9 mouse cellular contexts compared by ENCODE assay signal in the genomic region with DNA sequence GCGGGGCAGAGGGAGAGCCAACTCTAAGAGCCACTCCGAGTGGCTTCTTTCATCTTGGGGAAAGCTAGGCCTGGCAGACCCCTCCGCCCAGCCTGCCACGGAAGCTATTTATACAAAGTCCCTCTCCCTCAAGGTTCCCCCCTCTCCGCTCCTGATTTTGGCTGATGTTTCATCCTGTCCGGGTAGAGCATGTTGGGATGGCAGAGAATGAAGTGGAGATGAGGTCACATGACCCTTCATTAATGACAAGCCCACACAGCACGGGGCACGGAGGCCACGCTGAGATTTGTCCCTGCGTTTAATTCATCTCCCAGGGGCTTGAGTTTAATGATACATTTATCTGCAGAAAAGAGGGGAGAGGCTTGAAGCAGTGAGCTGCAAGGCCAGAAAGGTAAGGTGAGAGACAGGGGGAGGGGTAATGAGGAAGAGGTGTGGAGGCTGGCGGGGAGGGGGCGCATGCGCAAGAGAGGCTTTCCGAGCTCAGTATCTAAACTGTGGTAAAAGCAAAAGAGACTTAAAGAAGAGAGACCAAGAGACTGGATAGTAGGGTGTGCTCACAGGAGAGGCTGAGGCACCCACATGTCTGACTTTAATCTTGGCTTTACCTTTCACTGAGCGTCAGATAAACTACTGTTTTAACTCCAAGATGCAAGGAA.
DNase-seq lines count a peak whose midpoint lies in the region; ATAC-seq and TF ChIP-seq lines count a peak whose summit lies in the region.
"Had no signal": no experiment of that assay in that cellular context is flagged by ENCODE, and none has a peak within 500 bp of the region (broad histone marks: within the 10 kb centered on the region; RNA-seq: fewer than 3 reads in every experiment).

No protein-coding gene starts in this region.

- no peaks in the 10 kb centered on the region for H3K9me3 ChIP-seq in liver, embryonic 11.5 days (ENCODE audit: control insufficient read depth, low read length)
- H3K9me3 ChIP-seq in embryonic facial prominence, embryonic 15.5 days (replicated peaks) = no peaks in the 10 kb centered on the region
- H3K9me3 ChIP-seq in limb, embryonic 12.5 days = no peaks in the 10 kb centered on the region
- no peaks in the 10 kb centered on the region for H3K9me3 ChIP-seq in stomach, embryonic 14.5 days (ENCODE audit: control insufficient read depth, low read depth, low read length)

- no peak for DNase-seq in liver, embryonic 11.5 days (ENCODE audit: low spot score)
- no peak for DNase-seq in liver
- no peak for DNase-seq in thymus, adult 2 months
- no peak for DNase-seq in frontal cortex, postnatal 10 days (ENCODE audit: low spot score in 2 of 2)
- DNase-seq in layer of hippocampus, postnatal 25 days (ENCODE audit: extremely low spot score in 1 of 2, low spot score in 1 of 2) = no peak
- DNase-seq: gastrocnemius, postnatal 10 days had no signal

- H3K4me2 ChIP-seq in liver, embryonic 11.5 days = peak overlapping the region; percentile 44
- H3K4me2 ChIP-seq in embryonic facial prominence, embryonic 15.5 days (replicated peaks) = 0 out of 2 replicates have a peak overlapping the region, but pooled peaks have one; percentile 6
- peak overlapping the region; percentile 45 for H3K4me2 ChIP-seq in limb, embryonic 12.5 days
- H3K4me2 ChIP-seq in stomach, embryonic 14.5 days (replicated peaks; ENCODE audit: low read depth, low read length) = peak overlapping the region; percentile 22; the same call in 1 of the 2 replicates

- no peaks in the 10 kb centered on the region for H3K27me3 ChIP-seq in liver, embryonic 11.5 days (replicated peaks; ENCODE audit: control insufficient read depth, insufficient read depth, low read length)
- no peaks in the 10 kb centered on the region for H3K27me3 ChIP-seq in embryonic facial prominence, embryonic 15.5 days
- no peaks in the 10 kb centered on the region for H3K27me3 ChIP-seq in limb, embryonic 12.5 days
- no peaks in the 10 kb centered on the region for H3K27me3 ChIP-seq in stomach, embryonic 14.5 days (ENCODE audit: control insufficient read depth, insufficient read depth, low read length)
- no peaks in the 10 kb centered on the region for H3K27me3 ChIP-seq in thymus, adult 2 months (ENCODE audit: control insufficient read depth, insufficient read depth, low read length)

- H3K9ac ChIP-seq in liver, embryonic 11.5 days (ENCODE audit: low read depth, low read length) = no peak overlapping the region
- H3K9ac ChIP-seq in embryonic facial prominence, embryonic 15.5 days = no peak overlapping the region
- H3K9ac ChIP-seq in limb, embryonic 12.5 days (replicated peaks) = no peak overlapping the region
- no peak overlapping the region for H3K9ac ChIP-seq in stomach, embryonic 14.5 days (replicated peaks; ENCODE audit: low read depth, low read length)

- no peaks in the 10 kb centered on the region for H3K36me3 ChIP-seq in liver, embryonic 11.5 days (ENCODE audit: control insufficient read depth, insufficient read depth, low read length)
- H3K36me3 ChIP-seq in embryonic facial prominence, embryonic 15.5 days = no peaks in the 10 kb centered on the region
- H3K36me3 ChIP-seq in limb, embryonic 12.5 days = no peaks in the 10 kb centered on the region
- H3K36me3 ChIP-seq in stomach, embryonic 14.5 days (ENCODE audit: control insufficient read depth, insufficient read depth, low read length) = no peaks in the 10 kb centered on the region
- no peaks in the 10 kb centered on the region for H3K36me3 ChIP-seq in thymus, adult 2 months (ENCODE audit: control insufficient read depth, insufficient read depth, low read length)

- H3K4me1 ChIP-seq in liver, embryonic 11.5 days (replicated peaks; ENCODE audit: control insufficient read depth, insufficient read depth, low read length) = no peaks in the 10 kb centered on the region; the same call in 1 of the 2 replicates
- H3K4me1 ChIP-seq in embryonic facial prominence, embryonic 15.5 days = 0 out of 2 replicates have a peak, but pooled peaks cover 4% of the 10 kb centered on the region
- peaks cover 5% of the 10 kb centered on the region; the same call in 1 of the 2 replicates for H3K4me1 ChIP-seq in limb, embryonic 12.5 days (replicated peaks)
- peaks cover 2% of the 10 kb centered on the region; the same call in 1 of the 2 replicates for H3K4me1 ChIP-seq in stomach, embryonic 14.5 days (ENCODE audit: control insufficient read depth, insufficient read depth, low read length)
- no peaks in the 10 kb centered on the region for H3K4me1 ChIP-seq in thymus, adult 2 months (replicated peaks; ENCODE audit: control insufficient read depth, insufficient read depth, low read length)

- H3K27ac ChIP-seq in liver, embryonic 11.5 days (ENCODE audit: low read depth, low read length) = no peak overlapping the region
- H3K27ac ChIP-seq in embryonic facial prominence, embryonic 15.5 days (replicated peaks) = no peak overlapping the region
- H3K27ac ChIP-seq in limb, embryonic 12.5 days = no peak overlapping the region
- H3K27ac ChIP-seq in stomach, embryonic 14.5 days (ENCODE audit: low read length) = no peak overlapping the region
- H3K27ac ChIP-seq in thymus, adult 2 months (ENCODE audit: control insufficient read depth, insufficient read depth, low read length) = no peak overlapping the region

- no peak for TF ChIP-seq POLR2A in thymus, adult 2 months (IDR thresholded peaks at IDR 0.05; ENCODE audit: control insufficient read depth, extremely low read depth, insufficient read depth, low read length, poor library complexity)

- WGBS in liver, embryonic 11.5 days = 18% methylated on average over 15 of the region's 15 CpGs
- 29% methylated on average over 15 of the region's 15 CpGs for WGBS in embryonic facial prominence, embryonic 15.5 days
- 27% methylated on average over 15 of the region's 15 CpGs for WGBS in limb, embryonic 12.5 days
- 23% methylated on average over 15 of the region's 15 CpGs for WGBS in stomach, embryonic 14.5 days
- whole genome bisulfite sequencing in thymus, adult 2 months = 61% methylated on average over 15 of the region's 15 CpGs

- ATAC-seq in liver, embryonic 11.5 days (replicated peaks; ENCODE audit: low FRiP score) = no peak
- no peak for ATAC-seq in embryonic facial prominence, embryonic 15.5 days (ENCODE audit: insufficient number of reproducible peaks, low FRiP score, low TSS enrichment, low read depth)
- no peak for ATAC-seq in limb, embryonic 12.5 days (ENCODE audit: insufficient number of reproducible peaks, insufficient read depth, low FRiP score, low TSS enrichment, low read depth)
- ATAC-seq in stomach, embryonic 14.5 days (ENCODE audit: insufficient number of reproducible peaks, insufficient read depth, low FRiP score, low read depth) = no peak

- no peak overlapping the region for H3K4me3 ChIP-seq in liver, embryonic 11.5 days (ENCODE audit: low read depth, low read length)
- H3K4me3 ChIP-seq in embryonic facial prominence, embryonic 15.5 days (replicated peaks) = no peak overlapping the region
- H3K4me3 ChIP-seq in limb, embryonic 12.5 days (replicated peaks) = peak overlapping the region; percentile 25; the same call in 1 of the 2 replicates
- no peak overlapping the region for H3K4me3 ChIP-seq in stomach, embryonic 14.5 days (ENCODE audit: low read depth, low read length)
- H3K4me3 ChIP-seq in thymus, adult 2 months (ENCODE audit: control insufficient read depth, insufficient read depth, low read length) = no peak overlapping the region

- no peak for TF ChIP-seq CTCF in thymus, adult 2 months (IDR thresholded peaks at IDR 0.05; ENCODE audit: borderline replicate concordance, control insufficient read depth, extremely low read depth, insufficient read depth, low read length, poor library complexity)
